Mouse (Mus musculus) hindbrain, embryonic 13.5 days (tissue): ENCODE measurements at regions not wholly inside any gene's neighbourhood (a gene's known extent, or its start where the extent isn't known, plus 50 kb on each side); places are given as distances from the start of the nearest gene placed in this dataset.

ENCODE experiments used
- ATAC-seq: fragments of 200-750 bp; cut with Nextera tagmentation; 2 replicates; pipeline ENCODE4 v1.8.0; 2017; ENCODE audit warnings: moderate TSS enrichment; ENCODE audit not compliant: low FRiP score
- H3K27ac ChIP-seq: fragments of 300-500 bp; sonication (generic); 2 replicates; pipeline ENCODE4 v1.5.1; 2015; ENCODE audit warnings: inconsistent platforms, mild to moderate bottlenecking, moderate library complexity
- H3K27me3 ChIP-seq: fragments of 300-500 bp; sonication (generic); 2 replicates; pipeline ENCODE4 v1.6.1; 2015; ENCODE audit warnings: mild to moderate bottlenecking, inconsistent platforms
- H3K36me3 ChIP-seq: fragments of 300-500 bp; sonication (generic); 2 replicates; pipeline ENCODE4 v1.6.1; 2015; ENCODE audit warnings: mild to moderate bottlenecking, inconsistent platforms
- H3K4me1 ChIP-seq: fragments of 300-500 bp; sonication (generic); replicated peaks from 2 replicates; pipeline ENCODE4 v1.6.1; 2015; ENCODE audit warnings: inconsistent platforms
- H3K4me2 ChIP-seq: fragments of 300-500 bp; sonication (generic); 2 replicates; pipeline ENCODE4 v1.6.1; 2015; ENCODE audit warnings: inconsistent platforms, mild to moderate bottlenecking, moderate library complexity
- H3K4me3 ChIP-seq: fragments of 300-500 bp; sonication (generic); 2 replicates; pipeline ENCODE4 v1.5.1; 2015; ENCODE audit warnings: mild to moderate bottlenecking, inconsistent platforms
- H3K9ac ChIP-seq: fragments of 300-500 bp; sonication (generic); 2 replicates; pipeline ENCODE4 v1.6.1; 2015; ENCODE audit warnings: mild to moderate bottlenecking, inconsistent platforms
- H3K9me3 ChIP-seq: fragments of 300-500 bp; sonication (generic); 2 replicates; pipeline ENCODE4 v1.6.1; 2016; ENCODE audit warnings: inconsistent platforms
- WGBS: fragments of 180-500 bp; shearing (Covaris S2); methylation state at CpG from one replicate; pipeline ENCODE4 v1.1.7; 2015; 5-methylcytosine and 5-hydroxymethylcytosine counted together

DNA sequence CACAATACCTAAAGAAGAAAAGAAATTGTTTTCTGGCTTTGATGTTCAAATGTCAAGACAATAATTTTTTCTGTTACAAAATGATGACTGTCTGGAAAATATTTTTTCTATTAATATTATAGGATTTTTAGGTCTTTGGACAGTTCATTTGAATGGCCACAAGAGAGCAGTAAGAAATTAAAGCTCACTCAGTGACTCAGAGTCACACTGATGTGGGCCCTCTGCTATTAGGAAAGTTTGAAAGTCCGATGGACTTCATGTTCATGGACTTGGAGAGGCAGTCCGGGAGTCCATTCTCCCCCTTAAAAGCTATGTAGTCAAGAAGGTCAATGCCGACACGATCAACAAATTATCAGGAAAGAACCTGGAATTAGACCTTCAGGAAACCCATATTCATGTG, 657.0 kb downstream of the Mecom start:
- 87% methylated on average over 4 of the region's 4 CpGs for WGBS
- no peaks in the 10 kb centered on the region for H3K36me3 ChIP-seq
- H3K9ac ChIP-seq, result no peak overlapping the region
- no peak overlapping the region for H3K4me2 ChIP-seq
- ATAC-seq, result no peak
- no peaks in the 10 kb centered on the region for H3K9me3 ChIP-seq
- H3K27me3 ChIP-seq, result no peaks in the 10 kb centered on the region
- no peak overlapping the region for H3K4me3 ChIP-seq
- H3K27ac ChIP-seq, result no peak overlapping the region
- no peaks in the 10 kb centered on the region for H3K4me1 ChIP-seq

DNA sequence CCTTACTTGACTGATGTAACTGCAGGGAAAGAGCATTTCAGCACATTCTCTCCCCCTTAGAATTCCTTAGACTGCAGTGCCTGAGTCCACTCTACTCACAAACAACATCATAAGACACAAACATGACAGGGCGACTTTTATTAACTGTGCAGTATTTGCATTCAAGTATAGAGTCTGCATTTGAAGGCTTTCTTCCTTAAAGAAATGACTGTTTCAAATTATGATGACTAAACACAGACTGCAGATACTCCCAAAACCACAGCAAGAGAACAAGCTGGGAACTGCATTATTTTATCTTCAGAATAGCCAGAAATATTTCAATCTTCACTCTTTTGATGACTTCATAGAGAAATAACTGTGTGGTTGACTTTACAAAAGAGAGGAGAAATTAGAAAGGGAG, 657.5 kb downstream of the Mecom start:
- 68% methylated on average over 1 of the region's 1 CpGs for WGBS
- H3K4me1 ChIP-seq, result no peaks in the 10 kb centered on the region

DNA sequence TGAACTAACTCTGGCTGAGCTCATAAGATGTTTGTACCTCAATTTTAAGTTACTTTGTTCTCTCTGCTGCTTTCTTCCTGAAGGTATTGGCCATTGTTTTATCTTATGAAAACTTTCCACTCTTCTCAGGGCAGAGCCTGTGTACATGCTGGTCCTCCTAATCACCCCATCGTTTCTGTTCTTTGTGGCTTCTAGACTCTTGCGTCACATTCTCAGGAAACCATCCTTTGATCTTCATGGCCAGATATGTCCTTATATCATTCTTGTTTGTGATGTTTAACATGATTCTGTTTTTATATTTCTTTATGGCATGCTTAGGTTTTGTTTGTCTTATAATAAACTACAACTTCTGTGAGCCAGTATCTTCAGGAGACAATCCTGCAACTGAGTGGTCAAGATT, 658.2 kb downstream of the Mecom start:
- H3K4me2 ChIP-seq, result no peak overlapping the region
- WGBS, result 90% methylated on average over 2 of the region's 2 CpGs
- no peaks in the 10 kb centered on the region for H3K27me3 ChIP-seq
- H3K27ac ChIP-seq, result no peak overlapping the region
- H3K36me3 ChIP-seq, result no peaks in the 10 kb centered on the region
- H3K9ac ChIP-seq, result no peak overlapping the region
- no peak overlapping the region for H3K4me3 ChIP-seq
- no peaks in the 10 kb centered on the region for H3K9me3 ChIP-seq
- no peak for ATAC-seq
- H3K4me1 ChIP-seq, result no peaks in the 10 kb centered on the region

More for the DNA sequence above, 657.5 kb downstream of the Mecom start:
- H3K9ac ChIP-seq, result no peak overlapping the region
- H3K4me3 ChIP-seq, result no peak overlapping the region
- H3K4me2 ChIP-seq, result no peak overlapping the region
- ATAC-seq, result no peak
- no peak overlapping the region for H3K27ac ChIP-seq
- H3K36me3 ChIP-seq, result no peaks in the 10 kb centered on the region
- no peaks in the 10 kb centered on the region for H3K27me3 ChIP-seq
- H3K9me3 ChIP-seq, result no peaks in the 10 kb centered on the region

DNA sequence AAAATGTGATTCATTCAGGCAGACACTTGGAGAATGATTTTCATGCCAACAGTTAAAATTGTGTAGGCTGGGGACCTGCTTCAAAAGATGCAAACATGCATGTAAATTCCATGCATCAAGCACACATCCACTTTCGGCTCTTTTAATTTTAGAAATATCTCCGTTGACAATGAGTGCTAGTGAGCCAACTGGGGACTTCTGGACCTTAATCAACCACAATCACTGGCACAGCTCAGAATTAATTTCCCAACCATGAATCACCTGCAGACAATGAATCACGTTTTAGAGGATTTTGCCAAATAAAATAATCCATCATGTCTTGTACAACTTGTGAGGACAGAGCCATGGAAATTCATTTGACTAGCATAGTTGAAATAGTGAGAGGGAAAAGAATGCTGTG, 667.8 kb downstream of the Mecom start:
- WGBS, result 66% methylated on average over 3 of the region's 3 CpGs
- H3K9me3 ChIP-seq, result no peaks in the 10 kb centered on the region

DNA sequence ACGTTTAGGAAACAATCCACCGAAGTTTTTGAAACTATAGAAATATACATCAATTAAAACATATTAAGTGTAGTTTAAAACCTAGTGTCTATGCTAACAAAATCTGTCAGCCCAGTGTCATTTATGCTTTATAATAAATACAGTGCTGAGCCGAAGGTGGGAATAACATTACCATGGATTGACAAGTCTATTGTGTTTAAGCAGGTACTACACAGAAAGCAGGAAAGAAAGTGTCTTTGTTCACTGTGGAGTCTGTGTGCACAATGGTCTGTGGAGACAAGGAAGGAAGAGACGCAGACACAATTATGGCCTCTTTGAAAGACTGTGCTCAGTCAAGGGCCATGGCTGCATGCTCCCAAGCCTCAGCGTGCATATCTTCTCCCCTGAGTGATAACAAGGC, 672.0 kb downstream of the Mecom start:
- ATAC-seq, result no peak
- H3K27ac ChIP-seq, result no peak overlapping the region
- 64% methylated on average over 5 of the region's 5 CpGs for WGBS
- H3K27me3 ChIP-seq, result no peaks in the 10 kb centered on the region
- H3K4me1 ChIP-seq, result no peaks in the 10 kb centered on the region
- H3K36me3 ChIP-seq, result no peaks in the 10 kb centered on the region
- no peak overlapping the region for H3K4me2 ChIP-seq
- H3K9ac ChIP-seq, result no peak overlapping the region
- H3K9me3 ChIP-seq, result no peaks in the 10 kb centered on the region
- H3K4me3 ChIP-seq, result no peak overlapping the region

More for the DNA sequence above, 667.8 kb downstream of the Mecom start:
- no peaks in the 10 kb centered on the region for H3K36me3 ChIP-seq
- no peak overlapping the region for H3K9ac ChIP-seq
- no peak overlapping the region for H3K27ac ChIP-seq
- no peak overlapping the region for H3K4me3 ChIP-seq
- no peaks in the 10 kb centered on the region for H3K27me3 ChIP-seq
- ATAC-seq, result no peak
- H3K4me2 ChIP-seq, result no peak overlapping the region
- no peaks in the 10 kb centered on the region for H3K4me1 ChIP-seq

DNA sequence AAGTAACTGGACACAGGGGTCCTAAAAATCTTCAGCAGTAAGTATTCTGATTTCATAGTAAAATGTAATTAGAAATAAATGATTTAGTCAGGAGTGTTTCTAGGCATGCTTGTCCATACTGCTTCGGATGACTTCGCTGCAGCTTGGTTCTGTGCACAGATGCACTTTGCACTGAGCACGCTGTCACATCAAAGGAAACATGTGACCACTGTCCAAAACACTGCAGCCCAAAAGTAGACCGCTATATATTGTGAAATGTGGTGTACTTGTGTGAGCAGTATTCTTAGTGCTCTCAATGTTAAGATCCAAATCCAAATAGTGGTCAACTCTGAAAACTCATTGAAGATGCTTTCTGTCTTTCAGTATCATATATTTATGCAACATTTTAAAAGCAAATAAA, 685.4 kb downstream of the Mecom start:
- no peak for ATAC-seq
- WGBS, result 89% methylated on average over 4 of the region's 4 CpGs

GRCm38 (mm10) chr3:29852465-29852864, 695.3 kb downstream of the Mecom start:
- Histone ChIP-seq H3K4me1 (no peaks in the 10 kb centered on the region), H3K9ac (no peak overlapping the region), H3K4me3 (no peak overlapping the region), H3K9me3 (no peaks in the 10 kb centered on the region), H3K36me3 (no peaks in the 10 kb centered on the region), H3K4me2 (no peak overlapping the region), H3K27me3 (no peaks in the 10 kb centered on the region), H3K27ac (no peak overlapping the region)
- 14% methylated on average over 3 of the region's 3 CpGs for WGBS
- no peak for ATAC-seq

More for the DNA sequence above, 685.4 kb downstream of the Mecom start:
- Histone ChIP-seq H3K27ac (no peak overlapping the region), H3K4me3 (no peak overlapping the region), H3K9ac (no peak overlapping the region), H3K27me3 (no peaks in the 10 kb centered on the region), H3K36me3 (no peaks in the 10 kb centered on the region), H3K4me2 (no peak overlapping the region), H3K4me1 (no peaks in the 10 kb centered on the region), H3K9me3 (no peaks in the 10 kb centered on the region)

DNA sequence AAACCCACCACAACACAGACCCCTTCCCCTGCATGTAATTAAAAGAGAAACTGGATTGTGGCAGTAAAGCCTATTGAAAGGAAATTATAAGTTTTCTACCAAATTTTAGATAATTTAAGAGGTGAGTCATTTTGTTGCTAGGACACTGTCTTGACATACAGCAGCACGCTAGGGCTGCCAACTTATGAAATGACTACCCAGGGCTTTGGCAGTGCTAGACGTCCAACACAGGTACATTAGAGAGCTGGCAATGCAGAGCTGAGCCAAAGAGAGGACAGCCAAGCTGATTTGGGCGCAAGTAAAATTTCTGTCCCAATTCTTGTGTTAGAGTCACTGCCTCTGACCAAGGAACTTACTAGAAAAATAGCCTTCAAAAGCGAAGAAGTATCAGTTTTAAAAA, 712.4 kb downstream of the Mecom start:
- no peaks in the 10 kb centered on the region for H3K27me3 ChIP-seq
- no peak overlapping the region for H3K4me3 ChIP-seq
- H3K4me2 ChIP-seq, result no peak overlapping the region
- H3K36me3 ChIP-seq, result no peaks in the 10 kb centered on the region
- 82% methylated on average over 4 of the region's 4 CpGs for WGBS
- no peak overlapping the region for H3K27ac ChIP-seq
- no peaks in the 10 kb centered on the region for H3K9me3 ChIP-seq
- H3K4me1 ChIP-seq, result no peaks in the 10 kb centered on the region
- no peak overlapping the region for H3K9ac ChIP-seq
- ATAC-seq, result no peak

- Histone ChIP-seq H3K4me2 (no peak overlapping the region), H3K27ac (no peak overlapping the region), H3K27me3 (no peaks in the 10 kb centered on the region), H3K9me3 (no peaks in the 10 kb centered on the region), H3K36me3 (no peaks in the 10 kb centered on the region), H3K4me3 (no peak overlapping the region), H3K9ac (no peak overlapping the region), H3K4me1 (no peaks in the 10 kb centered on the region)
- WGBS, result 57% methylated on average over 2 of the region's 2 CpGs
- no peak for ATAC-seq
Measured at GRCm38 (mm10) chr3:29834884-29835283, 712.9 kb downstream of the Mecom start.

DNA sequence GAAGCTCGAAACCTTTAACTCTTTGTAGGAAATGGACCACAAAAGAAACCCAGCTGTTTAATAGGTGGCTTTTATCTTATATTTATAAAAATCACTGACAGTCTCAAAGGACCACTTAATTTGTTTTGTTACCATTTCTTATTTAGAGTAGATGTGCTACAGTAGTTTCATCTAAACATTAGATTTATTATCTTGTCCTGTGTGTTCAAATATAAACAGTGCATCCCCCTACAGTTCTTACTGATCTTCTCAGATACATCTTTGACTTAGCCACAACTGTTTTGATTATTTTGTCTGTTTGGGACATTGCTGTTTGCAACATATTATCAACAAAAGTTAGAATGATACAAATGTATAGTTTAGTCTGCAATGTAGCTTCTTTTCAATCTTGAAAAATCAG, 716.5 kb downstream of the Mecom start:
- Histone ChIP-seq H3K9ac (no peak overlapping the region), H3K4me2 (no peak overlapping the region), H3K4me3 (no peak overlapping the region), H3K9me3 (no peaks in the 10 kb centered on the region), H3K4me1 (no peaks in the 10 kb centered on the region), H3K27me3 (no peaks in the 10 kb centered on the region), H3K36me3 (no peaks in the 10 kb centered on the region), H3K27ac (no peak overlapping the region)
- ATAC-seq, result no peak
- 82% methylated on average over 1 of the region's 1 CpGs for WGBS

DNA sequence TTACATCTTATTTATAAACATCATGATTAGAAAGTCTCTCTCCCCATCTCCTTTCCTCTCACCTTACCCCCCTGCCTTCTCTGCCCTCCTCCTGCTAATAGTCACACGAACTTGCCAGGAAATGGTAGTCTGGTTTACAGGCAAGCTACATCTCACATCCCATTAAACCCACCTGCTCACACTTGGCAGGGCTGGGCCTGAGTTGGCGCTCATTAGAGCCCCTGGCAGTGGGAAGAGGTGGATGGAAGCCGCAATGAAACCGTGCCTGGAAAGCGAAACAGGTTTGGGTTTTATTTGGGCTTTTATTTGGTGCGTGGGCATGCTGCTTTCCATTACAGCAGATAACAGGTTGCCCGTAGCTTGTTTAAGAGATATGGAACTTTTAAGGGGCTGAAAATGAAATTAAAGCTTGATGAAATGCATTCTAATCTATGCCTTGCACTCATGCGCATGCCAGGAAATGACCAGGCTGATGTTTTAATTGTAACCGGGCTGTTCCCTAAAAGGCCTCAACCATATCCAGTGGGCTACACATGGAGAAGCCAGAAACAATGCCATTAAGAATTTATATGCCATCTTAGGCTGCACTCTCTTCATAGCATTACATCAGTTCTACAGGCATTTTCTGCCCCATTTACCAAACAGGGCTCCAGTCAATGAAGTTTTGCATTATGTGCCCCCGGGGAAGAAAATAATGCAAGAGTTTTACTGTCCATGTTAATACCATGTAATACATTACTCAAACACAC, 725.0 kb downstream of the Mecom start:
- Histone ChIP-seq H3K4me3 (no peak overlapping the region), H3K27me3 (no peaks in the 10 kb centered on the region), H3K4me2 (no peak overlapping the region), H3K36me3 (no peaks in the 10 kb centered on the region), H3K4me1 (no peaks in the 10 kb centered on the region), H3K27ac (no peak overlapping the region), H3K9me3 (no peaks in the 10 kb centered on the region), H3K9ac (no peak overlapping the region)
- peak; percentile 28; the same call in 1 of the 2 replicates for ATAC-seq
- 87% methylated on average over 10 of the region's 10 CpGs for WGBS

GRCm38 (mm10) chr3:29816964-29817363, 730.8 kb downstream of the Mecom start:
- Histone ChIP-seq H3K9me3 (no peaks in the 10 kb centered on the region), H3K27ac (no peak overlapping the region), H3K36me3 (no peaks in the 10 kb centered on the region), H3K27me3 (0 out of 2 replicates have a peak, but pooled peaks cover 2% of the 10 kb centered on the region), H3K4me3 (no peak overlapping the region), H3K4me2 (no peak overlapping the region), H3K9ac (no peak overlapping the region), H3K4me1 (no peaks in the 10 kb centered on the region)
- WGBS, result 85% methylated on average over 4 of the region's 4 CpGs
- ATAC-seq, result no peak

DNA sequence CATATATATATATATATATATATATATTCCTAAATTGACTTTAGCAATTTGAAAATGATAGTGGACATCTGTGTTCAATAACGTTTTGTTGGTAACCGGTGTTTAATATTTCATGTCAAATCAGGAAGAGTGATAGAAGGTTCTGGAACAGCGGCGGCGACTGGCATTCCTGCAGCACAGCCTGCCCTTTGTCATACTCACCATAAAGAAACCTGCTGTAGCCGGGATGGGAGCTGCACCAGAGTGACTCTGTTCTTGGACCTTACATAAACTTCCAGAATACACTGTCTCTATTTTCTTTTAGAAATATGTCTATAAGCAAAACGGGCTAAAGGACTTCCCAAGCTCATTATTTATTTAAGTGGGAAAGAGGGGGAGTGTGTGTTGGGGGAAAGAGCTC, 731.5 kb downstream of the Egfem1 start:
- no peak overlapping the region for H3K4me3 ChIP-seq
- ATAC-seq, result 0 out of 2 replicates have a peak, but pooled peaks have one; percentile 61
- no peaks in the 10 kb centered on the region for H3K9me3 ChIP-seq
- H3K9ac ChIP-seq, result no peak overlapping the region
- no peaks in the 10 kb centered on the region for H3K36me3 ChIP-seq
- 61% methylated on average over 7 of the region's 7 CpGs for WGBS
- no peak overlapping the region for H3K27ac ChIP-seq
- no peak overlapping the region for H3K4me2 ChIP-seq
- 0 out of 2 replicates have a peak, but pooled peaks cover 5% of the 10 kb centered on the region for H3K27me3 ChIP-seq
- H3K4me1 ChIP-seq, result no peaks in the 10 kb centered on the region
